Mouse (Mus musculus) gastrocnemius, postnatal 4 days (tissue): ENCODE data around the gene Pot1b. TPM values are rescaled to one million over a fixed set of nuclear protein-coding genes. Genes with fewer than 3 reads are reported as not detected.
A peak's percentile ranks its signal among the peaks of the same experiment; 100 is the strongest.

Experiments used
- DNase-seq, 2 experiments: peaks; one replicate each; pipeline ENCODE4 v3.0.0; 2021 to 2022; ENCODE audit warnings: low spot score in 2 of 2, mixed read lengths in 2 of 2
- long read RNA-seq, 2 experiments: library from polyadenylated mRNA; stranded (forward); transcript quantifications; one replicate each; pipeline ENCODE4 v2.0.0; 2021
- total RNA-seq, 2 experiments: library from RNA; stranded (reverse); gene quantifications; 2 replicates each; pipeline ENCODE4 v1.2.3; 2021

The Pot1b gene
- 1 to 10 TPM; 4.6 to 5.6 TPM for total RNA-seq
- long read RNA-seq, experiment 1, partial matches to known transcripts, result 0 of 1 reads
- long read RNA-seq, experiment 1, other reads (novel, unspliced or antisense), result 1 of 1 reads
- long read RNA-seq, experiment 2, result 0 reads

DNA sequence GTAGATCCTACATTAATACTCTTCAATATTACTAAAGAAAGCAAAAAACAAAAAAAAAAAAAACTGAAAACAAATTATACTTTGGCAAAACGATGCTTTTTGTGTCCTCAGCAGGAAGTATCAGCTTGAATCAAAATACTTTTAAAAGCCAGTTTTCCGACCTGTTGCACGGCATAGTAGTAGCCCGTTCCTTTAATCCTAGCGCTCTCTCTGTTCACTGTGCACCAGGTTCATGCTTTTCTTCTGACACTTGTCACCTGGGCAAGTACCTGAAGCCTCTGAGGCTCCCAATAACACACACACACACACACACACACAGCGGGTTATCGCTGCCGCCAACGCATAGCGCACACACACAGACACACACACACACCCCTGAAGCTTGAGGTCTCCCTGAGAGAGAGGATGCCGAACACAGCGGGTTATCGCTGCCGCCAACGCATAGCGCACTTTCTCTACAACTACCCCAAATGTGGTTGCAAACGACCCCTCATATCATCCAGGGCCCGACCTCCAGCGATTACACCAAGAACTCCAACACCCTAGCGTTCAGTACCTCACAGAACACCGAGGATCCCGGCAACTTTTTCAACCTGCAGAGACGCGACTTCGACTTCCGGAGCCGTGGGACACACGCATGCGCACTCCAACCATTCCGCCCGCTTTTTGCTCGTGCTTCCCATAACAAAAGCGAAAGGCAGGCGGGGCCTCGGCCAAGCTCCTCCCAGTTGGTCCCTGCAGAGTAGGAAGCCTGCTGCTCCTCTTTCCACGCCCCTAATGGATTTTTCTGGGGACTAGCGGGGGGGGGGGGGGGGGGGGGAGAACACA is at the start of gene Pot1b:
Pot1b (minus strand) TSS at position 645 of the 828 bp plus-strand sequence.
- DNase-seq, result peak; percentile 95 to 97

DNA sequence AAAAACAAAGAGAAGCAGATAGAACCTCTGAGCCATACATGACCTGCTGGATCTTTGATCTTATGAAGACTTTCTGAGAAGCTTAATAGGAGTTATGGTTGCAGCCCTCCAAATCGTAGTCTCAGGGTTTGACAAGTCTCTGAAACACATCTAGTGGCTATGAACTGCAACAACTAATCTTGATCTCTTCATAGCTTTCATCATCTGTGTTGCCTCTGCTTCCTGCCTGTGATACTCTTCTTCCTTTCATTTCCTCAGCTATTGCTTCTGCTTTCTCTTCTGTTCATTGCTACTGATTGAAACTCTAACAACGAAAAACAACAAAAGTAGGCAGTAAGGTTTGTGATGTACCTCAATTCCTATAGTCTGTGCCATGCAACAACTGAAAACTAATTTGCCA is 38.7 kb upstream of the Pot1b start:
- no peak for DNase-seq

DNA sequence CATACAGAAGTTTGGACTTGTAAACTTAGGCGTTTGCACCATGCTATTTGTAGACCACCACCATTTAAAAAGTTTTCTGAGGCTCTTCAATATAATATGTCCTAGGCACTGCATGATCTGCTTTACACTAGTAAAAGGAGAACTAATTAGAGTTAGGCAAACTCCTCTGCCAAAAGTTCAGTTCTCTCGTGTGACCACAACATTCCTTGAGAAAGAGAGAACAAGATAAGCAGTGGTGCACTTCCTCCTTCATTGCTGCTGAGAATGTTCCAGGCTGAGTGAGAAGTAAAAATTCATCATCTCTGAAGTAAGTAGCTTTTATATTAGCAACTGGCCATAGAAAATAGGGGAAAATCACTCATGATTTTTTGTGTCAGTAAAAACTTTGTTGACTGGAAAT is 37.4 kb upstream of the Pot1b start, which contains the start of gene Adgre4:
Adgre4 (plus strand) TSS at position 199 of the 400 bp plus-strand sequence.
- DNase-seq, result no peak

DNA sequence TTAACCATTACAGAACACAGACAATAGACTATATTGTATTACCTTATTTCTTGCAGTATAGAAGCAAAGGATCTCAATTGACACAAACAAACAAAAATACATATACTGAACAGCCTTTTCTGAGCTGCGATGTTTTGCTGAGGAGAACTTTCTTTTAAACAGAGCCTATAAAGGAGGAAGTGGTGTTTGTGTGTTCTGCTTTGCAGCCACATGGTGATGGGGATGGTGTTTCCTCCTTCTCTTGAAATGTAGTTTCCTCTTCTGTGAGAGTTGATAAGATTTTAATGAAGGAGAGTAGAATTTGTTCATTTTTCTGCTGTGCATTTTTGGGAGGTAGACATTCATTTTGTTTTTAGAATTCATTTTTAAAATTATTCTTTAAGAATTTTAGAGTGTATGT is 24.2 kb upstream of the Pot1b start:
- DNase-seq, result no peak

DNA sequence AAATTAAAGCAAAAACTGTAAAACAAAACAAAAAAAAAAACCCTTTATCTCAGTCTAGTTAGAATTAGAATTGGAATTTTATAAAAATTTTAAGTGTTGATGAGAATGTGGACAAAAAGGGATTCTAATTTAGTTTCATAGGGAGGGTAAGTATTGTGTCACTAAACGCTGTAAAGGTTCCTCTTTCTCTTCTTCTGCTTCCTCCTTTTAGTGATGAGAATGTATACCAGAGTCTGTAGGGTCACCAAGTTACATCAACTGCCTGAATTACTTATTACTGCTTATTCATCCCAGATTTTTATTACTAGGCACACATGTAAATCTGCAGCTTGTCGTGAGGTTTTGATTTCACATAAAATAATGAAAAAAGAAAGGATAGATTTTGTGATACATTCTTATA is 13.8 kb upstream of the Pot1b start:
- no peak for DNase-seq

DNA sequence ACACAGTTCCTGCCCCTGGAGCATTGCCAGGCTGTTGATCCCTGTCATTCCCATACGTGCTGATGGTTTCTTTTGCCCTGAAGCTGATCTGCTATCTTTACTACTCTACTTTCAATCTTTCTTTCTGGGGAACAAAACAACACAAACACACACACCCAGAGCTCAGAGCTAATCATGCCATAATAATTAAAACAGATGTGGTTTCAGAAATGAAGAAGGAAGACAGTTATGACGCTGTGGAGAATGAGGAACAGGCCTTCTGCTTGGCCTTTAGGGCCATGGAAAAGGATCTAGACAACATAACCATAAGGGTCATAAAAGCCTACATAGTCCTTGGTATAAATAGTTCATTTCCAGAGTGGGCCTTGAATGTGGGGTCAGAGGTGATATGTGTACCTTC is 9.8 kb upstream of the Pot1b start:
- DNase-seq, result no peak

DNA sequence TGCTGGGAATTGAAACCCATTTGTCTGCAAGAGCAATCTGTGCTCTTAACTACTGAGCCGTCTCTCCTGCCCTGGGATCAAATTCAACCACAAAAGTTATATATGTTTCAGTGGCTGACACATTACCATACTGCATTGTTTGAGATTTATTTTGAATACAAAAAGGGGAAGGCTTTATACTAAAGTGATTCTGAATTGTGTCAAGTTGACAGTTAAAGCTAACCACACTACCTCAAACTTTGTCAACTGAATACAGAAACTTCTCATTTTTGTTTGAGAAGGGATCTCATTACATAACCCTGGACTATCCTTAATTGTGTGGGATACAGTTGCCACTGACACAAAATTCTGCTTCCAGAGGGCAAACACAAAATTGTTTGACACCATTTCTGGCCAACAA is 8.8 kb upstream of the Pot1b start:
- DNase-seq, result no peak

DNA sequence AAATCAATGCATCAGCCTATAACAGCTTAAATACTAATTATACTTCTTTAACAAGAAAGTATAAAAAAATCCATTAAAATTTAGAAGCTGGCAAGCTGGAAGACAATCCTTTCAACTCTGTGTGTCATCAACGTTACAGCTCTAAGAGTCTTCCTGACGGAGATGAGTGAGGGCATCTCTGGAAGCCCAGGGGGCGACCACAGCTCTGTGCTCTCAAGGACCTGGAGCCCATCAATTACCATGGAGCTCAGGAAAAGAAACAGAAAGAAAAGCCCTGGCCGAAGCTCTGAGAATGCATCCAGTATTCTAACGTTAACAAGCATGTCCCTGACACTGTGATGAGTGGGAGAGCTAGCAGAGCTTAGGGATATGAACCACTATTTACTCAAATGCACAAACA is 9.6 kb downstream of the Pot1b start:
- DNase-seq, result no peak

DNA sequence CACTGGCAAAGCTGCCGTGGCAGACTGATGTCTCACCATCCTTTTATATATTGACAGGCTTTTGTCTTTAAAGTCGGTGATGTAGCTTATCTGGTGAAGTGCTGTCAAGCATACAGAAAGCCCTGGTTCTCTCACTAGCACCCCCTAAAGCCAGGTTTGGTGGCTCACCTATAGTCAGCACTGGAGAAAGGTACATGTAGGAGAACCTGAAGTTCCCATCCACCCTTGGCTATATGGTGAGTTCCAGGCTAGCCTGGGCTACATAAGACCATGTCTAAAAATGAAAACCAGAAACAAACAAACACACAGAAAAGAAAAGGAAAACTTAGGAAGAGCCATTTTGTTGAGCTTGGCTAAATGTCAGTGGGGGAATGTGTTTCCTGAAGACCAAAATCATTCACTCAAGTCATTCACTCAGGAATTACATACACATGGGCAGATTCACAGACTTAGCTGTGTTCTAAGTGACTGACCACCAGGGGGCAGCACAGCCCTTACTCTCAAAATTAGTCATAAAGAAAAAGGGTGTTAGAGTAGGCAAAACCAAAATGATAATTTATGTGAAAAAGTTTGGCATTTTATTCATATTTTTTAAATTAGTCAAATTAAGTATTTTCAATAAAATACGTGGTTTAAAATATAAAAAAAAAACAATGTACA is 10.1 kb downstream of the Pot1b start:
- peak; percentile 28 to 64 for DNase-seq

DNA sequence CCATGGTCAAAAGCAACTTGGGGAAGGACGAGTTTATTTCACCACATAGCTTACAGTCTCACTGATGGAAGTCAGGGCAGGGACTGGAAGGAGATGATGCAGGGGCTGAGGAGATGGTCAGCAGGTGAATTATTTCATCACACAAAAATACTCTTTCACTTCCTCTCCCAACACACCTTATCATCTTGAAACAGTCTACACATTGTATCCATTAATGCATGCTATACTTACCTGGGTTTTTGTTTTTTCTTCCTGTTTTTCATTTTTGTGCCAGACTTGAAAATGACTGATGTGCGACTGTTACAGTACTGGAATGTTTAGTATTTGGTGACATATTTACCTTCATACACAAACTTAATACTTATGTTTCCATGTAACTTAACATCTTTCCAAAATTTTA is 13.0 kb downstream of the Pot1b start:
- DNase-seq, result no peak

DNA sequence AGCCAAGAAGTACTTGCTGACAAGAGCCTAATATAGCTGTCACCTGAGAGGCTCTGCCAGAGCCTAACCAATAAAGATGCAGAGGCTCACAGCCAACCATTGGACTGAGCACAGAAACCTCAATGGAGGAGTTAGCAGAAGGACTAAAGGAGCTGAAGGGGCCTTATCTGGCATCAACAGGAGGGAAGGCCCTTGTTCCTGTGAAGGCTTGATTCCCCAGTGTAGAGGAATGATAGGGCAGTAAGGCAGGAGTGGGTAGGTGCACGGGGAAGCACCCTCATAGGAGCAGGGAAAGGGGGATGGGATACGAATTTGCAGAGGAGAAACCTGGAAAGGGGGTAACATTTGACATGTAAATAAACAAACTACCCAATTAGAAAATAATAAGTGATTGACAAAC is 51.3 kb downstream of the Pot1b start:
- DNase-seq, result no peak

DNA sequence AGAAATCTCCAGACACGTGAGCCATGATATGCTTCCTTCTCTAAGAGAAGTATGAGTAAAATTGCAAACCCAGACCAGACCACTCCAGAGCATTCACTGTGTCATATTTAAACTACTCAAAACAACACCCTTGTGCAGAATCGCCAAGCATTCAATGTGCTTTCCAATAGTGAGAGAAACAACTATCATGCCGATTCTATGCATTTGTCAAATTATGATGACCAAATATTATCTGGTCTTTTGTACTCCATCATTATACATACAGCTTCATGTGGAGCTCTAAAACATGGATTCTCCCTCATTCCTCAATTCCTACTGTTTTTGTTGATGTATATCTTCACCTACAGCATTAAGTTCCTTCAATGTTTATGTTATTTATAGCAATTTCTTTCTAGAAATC is 87.3 kb downstream of the Pot1b start, which contains the start of gene Vmn2r118:
Vmn2r118 (minus strand) TSS at position 101 of the 400 bp plus-strand sequence.
- no peak for DNase-seq

Other genes with a start within 250 kb of the Pot1b start
- gene Vmn2r118, start 87.4 kb downstream of the Pot1b start, total RNA-seq, result not detected
- under 1 TPM; 0.20 to 0.70 TPM for gene Adgre4, start 37.4 kb upstream of the Pot1b start, total RNA-seq
- 1 to 10 TPM; 3.6 to 5.5 TPM for gene Zfp119a, start 166.3 kb upstream of the Pot1b start, total RNA-seq
- gene Zfp959, start 179.5 kb upstream of the Pot1b start, total RNA-seq, result 1 to 10 TPM; 5.4 to 6.1 TPM
- 1 to 10 TPM; 3.8 to 4.0 TPM for gene Zfp119b, start 236.9 kb upstream of the Pot1b start, total RNA-seq
- gene Ebi3, start 240.0 kb upstream of the Pot1b start, total RNA-seq, result 1 to 10 TPM; 1.9 to 2.0 TPM
- gene Yju2, start 246.5 kb upstream of the Pot1b start, total RNA-seq, result 10 to 100 TPM; 15.3 to 15.9 TPM